Mouse (Mus musculus) liver, embryonic 15.5 days (tissue): ENCODE results near the gene Anp32e. TPM values are rescaled to one million over a fixed set of nuclear protein-coding genes. Genes with fewer than 3 reads are reported as not detected.
"Not testable (repeated sequence)": the region's sequence is repeated elsewhere in the genome, so short reads cannot be mapped to it uniquely, and the experiment has no call there.

Source experiments
- ATAC-seq: fragments of 200-750 bp; cut with Nextera tagmentation; 2 replicates; pipeline ENCODE4 v1.8.0; 2017; ENCODE audit warnings: moderate number of reproducible peaks, mild to moderate bottlenecking, moderate library complexity; ENCODE audit not compliant: insufficient read depth
- H3K27ac ChIP-seq: fragments of 300-500 bp; sonication (generic); replicated peaks from 2 replicates; pipeline ENCODE4 v1.5.1; 2015; ENCODE audit warnings: mild to moderate bottlenecking, inconsistent platforms
- H3K27me3 ChIP-seq: fragments of 300-500 bp; sonication (generic); 2 replicates; pipeline ENCODE4 v1.6.1; 2015; ENCODE audit warnings: mild to moderate bottlenecking, inconsistent platforms
- H3K36me3 ChIP-seq: fragments of 300-500 bp; sonication (generic); replicated peaks from 2 replicates; pipeline ENCODE4 v1.6.1; 2015; ENCODE audit warnings: moderate library complexity, mild to moderate bottlenecking, inconsistent platforms
- H3K4me1 ChIP-seq: fragments of 300-500 bp; sonication (generic); replicated peaks from 2 replicates; pipeline ENCODE4 v1.6.1; 2015; ENCODE audit warnings: inconsistent platforms
- H3K4me2 ChIP-seq: fragments of 300-500 bp; sonication (generic); 2 replicates; pipeline ENCODE4 v1.6.1; 2015; ENCODE audit warnings: moderate library complexity, mild to moderate bottlenecking, inconsistent platforms
- H3K4me3 ChIP-seq: fragments of 300-500 bp; sonication (generic); replicated peaks from 2 replicates; pipeline ENCODE4 v1.5.1; 2015; ENCODE audit warnings: mild to moderate bottlenecking, inconsistent platforms
- H3K9ac ChIP-seq: fragments of 300-500 bp; sonication (generic); 2 replicates; pipeline ENCODE4 v1.6.1; 2015; ENCODE audit warnings: moderate library complexity, mild to moderate bottlenecking, inconsistent platforms
- H3K9me3 ChIP-seq: fragments of 300-500 bp; sonication (generic); replicated peaks from 2 replicates; pipeline ENCODE4 v1.6.1; 2016; ENCODE audit warnings: inconsistent platforms
- WGBS: fragments of 180-500 bp; shearing (Covaris S2); methylation state at CpG from one replicate; pipeline ENCODE4 v1.1.7; 2015; ENCODE audit warnings: mixed read lengths; ENCODE audit not compliant: insufficient replicate concordance; 5-methylcytosine and 5-hydroxymethylcytosine counted together
- polyA plus RNA-seq: library from polyadenylated mRNA; unstranded; fragments of >200 nt; fragmentation: Nextera tagmentation; extraction: Ambion mirVana; gene quantifications from 2 replicates; pipeline ENCODE4 v1.2.1, GENCODE M21; 2015

Anp32e gene
- polyA plus RNA-seq, 1 experiment from 2014 or later: 129 TPM

- Histone ChIP-seq H3K4me3 (peak overlapping the region; percentile 33), H3K4me2 (peak overlapping the region; percentile 66), H3K27me3 (peaks cover 93% of the 10 kb centered on the region), H3K9ac (no peak overlapping the region), H3K4me1 (peaks cover 27% of the 10 kb centered on the region), H3K9me3 (no peaks in the 10 kb centered on the region), H3K27ac (peak overlapping the region; percentile 78), H3K36me3 (no peaks in the 10 kb centered on the region)
- under 1% methylated on average over 18 of the region's 18 CpGs for WGBS
- peak; percentile 45; the same call in 1 of the 2 replicates for ATAC-seq
Measured at GRCm38 (mm10) chr3:95905146-95905939, 23.7 kb upstream of the Anp32e start.

GRCm38 (mm10) chr3:95905940-95906492 lies 23.0 kb upstream of the Anp32e start:
- Histone ChIP-seq H3K4me3 (peak overlapping the region; percentile 33), H3K9ac (no peak overlapping the region), H3K4me1 (peaks cover 27% of the 10 kb centered on the region), H3K27ac (no peak overlapping the region), H3K9me3 (no peaks in the 10 kb centered on the region), H3K27me3 (peaks cover 88% of the 10 kb centered on the region), H3K36me3 (no peaks in the 10 kb centered on the region), H3K4me2 (peak overlapping the region; percentile 66)
- ATAC-seq: no peak
- WGBS: 1% methylated on average over 12 of the region's 12 CpGs

- Histone ChIP-seq H3K9ac (no peak overlapping the region), H3K4me1 (peaks cover 23% of the 10 kb centered on the region), H3K27ac (no peak overlapping the region), H3K27me3 (peaks cover 80% of the 10 kb centered on the region), H3K36me3 (no peaks in the 10 kb centered on the region), H3K4me3 (peak overlapping the region; percentile 31), H3K9me3 (no peaks in the 10 kb centered on the region), H3K4me2 (peak overlapping the region; percentile 66)
- WGBS: under 1% methylated on average over 12 of the region's 12 CpGs
- no peak for ATAC-seq
Measured at GRCm38 (mm10) chr3:95906860-95907259, 22.2 kb upstream of the Anp32e start.

DNA sequence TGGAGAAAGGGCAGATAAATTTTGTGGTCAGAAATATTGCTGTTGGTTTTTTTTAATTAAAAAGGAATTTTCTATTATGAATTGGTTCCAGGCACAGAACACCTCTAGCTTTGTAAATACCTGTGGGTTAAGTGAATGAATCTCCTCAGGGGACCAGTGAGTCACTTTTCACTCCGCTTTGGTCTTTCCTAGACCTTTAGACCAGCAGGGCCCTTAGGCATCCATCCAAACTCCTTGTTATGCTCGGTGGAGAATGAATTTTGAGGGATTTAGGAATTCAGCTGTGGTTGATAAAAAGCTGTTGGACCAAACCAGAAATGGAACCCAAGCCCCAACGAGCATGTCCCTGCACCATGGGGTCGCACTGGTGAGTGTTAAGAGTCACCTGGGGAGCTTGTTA lies 21.4 kb upstream of the Anp32e start:
- WGBS: 39% methylated on average over 4 of the region's 4 CpGs
- Histone ChIP-seq H3K4me2 (no peak overlapping the region), H3K27me3 (peaks cover 72% of the 10 kb centered on the region), H3K27ac (no peak overlapping the region), H3K36me3 (no peaks in the 10 kb centered on the region), H3K9ac (no peak overlapping the region), H3K4me3 (no peak overlapping the region), H3K9me3 (no peaks in the 10 kb centered on the region), H3K4me1 (peaks cover 22% of the 10 kb centered on the region)
- no peak for ATAC-seq

GRCm38 (mm10) chr3:95914706-95915105 lies 14.3 kb upstream of the Anp32e start:
- peaks cover 9% of the 10 kb centered on the region; the same call in 1 of the 2 replicates for H3K27me3 ChIP-seq
- 28% methylated on average over 4 of the region's 4 CpGs for WGBS
- no peak for ATAC-seq
- H3K9me3 ChIP-seq: no peaks in the 10 kb centered on the region
- H3K4me3 ChIP-seq: no peak overlapping the region
- no peak overlapping the region for H3K27ac ChIP-seq
- no peak overlapping the region for H3K4me2 ChIP-seq
- H3K4me1 ChIP-seq: peaks cover 5% of the 10 kb centered on the region
- no peaks in the 10 kb centered on the region for H3K36me3 ChIP-seq
- no peak overlapping the region for H3K9ac ChIP-seq

GRCm38 (mm10) chr3:95916760-95917159 lies 12.3 kb upstream of the Anp32e start:
- WGBS: 50% methylated on average over 7 of the region's 7 CpGs
- no peak overlapping the region; the same call in 1 of the 2 replicates for H3K4me2 ChIP-seq

DNA sequence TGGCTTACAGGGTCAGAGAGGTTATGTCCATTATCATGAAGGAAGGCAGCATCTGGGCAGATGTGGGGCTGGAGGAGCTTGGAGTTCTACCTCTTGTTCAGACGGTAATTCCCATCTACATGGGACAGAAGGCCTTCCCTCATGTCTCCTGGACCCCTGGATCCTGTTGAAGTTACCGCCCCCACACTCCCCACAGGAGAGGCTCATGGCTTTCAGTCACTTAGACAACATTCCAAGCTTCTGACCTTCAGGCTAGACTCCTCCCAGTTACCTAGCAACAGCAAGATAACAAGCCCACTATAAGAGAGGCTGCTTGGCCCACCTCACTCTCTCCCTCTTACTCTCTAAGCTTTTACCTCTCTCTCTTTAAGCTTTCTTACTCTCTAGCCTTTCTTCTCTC lies 8.5 kb upstream of the Anp32e start:
- not testable (repeated sequence) for H3K27me3 ChIP-seq, H3K4me2 ChIP-seq, H3K9ac ChIP-seq, ATAC-seq, H3K9me3 ChIP-seq, H3K4me3 ChIP-seq, H3K36me3 ChIP-seq, H3K27ac ChIP-seq, H3K4me1 ChIP-seq
- 64% methylated on average over 2 of the region's 2 CpGs for WGBS

More at GRCm38 (mm10) chr3:95916760-95917159, 12.3 kb upstream of the Anp32e start:
- H3K9ac ChIP-seq: no peak overlapping the region
- no peak overlapping the region for H3K4me3 ChIP-seq
- H3K27ac ChIP-seq: no peak overlapping the region; the same call in 1 of the 2 replicates
- no peak for ATAC-seq
- peaks cover 5% of the 10 kb centered on the region for H3K4me1 ChIP-seq
- H3K36me3 ChIP-seq: no peaks in the 10 kb centered on the region
- H3K9me3 ChIP-seq: no peaks in the 10 kb centered on the region
- H3K27me3 ChIP-seq: peaks cover 8% of the 10 kb centered on the region; the same call in 1 of the 2 replicates

DNA sequence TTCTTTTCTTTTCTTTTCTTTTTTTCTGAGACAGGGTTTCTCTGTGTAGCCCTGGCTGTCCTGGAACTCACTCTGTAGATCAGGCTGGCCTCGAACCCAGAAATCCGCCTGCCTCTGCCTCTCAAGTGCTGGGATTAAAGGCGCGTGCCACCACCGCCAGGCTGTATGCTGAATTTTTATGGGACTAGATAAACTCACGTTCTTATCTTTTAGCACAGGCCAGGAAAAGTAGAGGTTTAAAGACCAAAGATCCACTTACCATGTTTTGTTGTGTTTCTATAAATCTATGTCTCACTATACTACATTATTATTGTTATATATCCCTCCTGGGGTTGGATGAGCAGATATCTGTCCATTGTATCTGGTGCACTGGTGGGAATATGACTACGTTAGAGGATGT lies 5.6 kb upstream of the Anp32e start:
- not testable (repeated sequence) for H3K27me3 ChIP-seq, H3K9ac ChIP-seq, ATAC-seq, H3K4me2 ChIP-seq, H3K4me3 ChIP-seq, H3K9me3 ChIP-seq, H3K36me3 ChIP-seq, H3K27ac ChIP-seq
- H3K4me1 ChIP-seq: peaks cover 11% of the 10 kb centered on the region
- WGBS: 57% methylated on average over 7 of the region's 7 CpGs

DNA sequence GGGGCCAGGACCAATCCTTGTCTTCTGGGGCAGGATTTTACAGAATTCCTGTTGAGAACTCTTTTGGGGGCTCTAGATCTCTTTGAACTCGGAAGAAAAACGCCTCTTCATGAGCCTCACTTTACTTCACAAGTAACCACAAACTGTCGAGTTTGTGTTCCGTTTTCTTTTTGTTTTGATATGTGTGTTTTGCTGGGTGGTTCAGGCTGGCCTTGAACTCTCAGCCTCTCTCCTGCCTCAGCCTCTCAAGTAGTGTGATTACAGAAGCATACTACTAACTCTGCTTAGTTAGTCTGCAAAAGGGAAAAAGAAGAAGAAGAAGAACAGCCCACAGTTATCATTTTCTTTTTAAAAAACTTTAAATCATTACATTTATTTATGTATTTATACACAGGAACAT lies 4.9 kb upstream of the Anp32e start:
- H3K9me3 ChIP-seq: no peaks in the 10 kb centered on the region
- peaks cover 13% of the 10 kb centered on the region for H3K4me1 ChIP-seq
- H3K9ac ChIP-seq: no peak overlapping the region
- ATAC-seq: no peak
- H3K4me3 ChIP-seq: no peak overlapping the region
- WGBS: 29% methylated on average over 4 of the region's 4 CpGs
- H3K36me3 ChIP-seq: no peaks in the 10 kb centered on the region
- no peaks in the 10 kb centered on the region for H3K27me3 ChIP-seq
- no peak overlapping the region for H3K27ac ChIP-seq
- H3K4me2 ChIP-seq: no peak overlapping the region

- Histone ChIP-seq H3K27ac (no peak overlapping the region), H3K36me3 (no peaks in the 10 kb centered on the region), H3K4me3 (no peak overlapping the region), H3K27me3 (no peaks in the 10 kb centered on the region), H3K4me1 (peaks cover 13% of the 10 kb centered on the region), H3K4me2 (no peak overlapping the region), H3K9ac (no peak overlapping the region), H3K9me3 (no peaks in the 10 kb centered on the region)
- ATAC-seq: no peak
- WGBS: 66% methylated on average over 5 of the region's 5 CpGs
Measured at GRCm38 (mm10) chr3:95925087-95925486, 4.0 kb upstream of the Anp32e start.

GRCm38 (mm10) chr3:95928261-95928657 lies 787 bp upstream of the Anp32e start:
- Histone ChIP-seq H3K4me2 (peak overlapping the region; percentile 77), H3K27me3 (no peaks in the 10 kb centered on the region), H3K9ac (peak overlapping the region; percentile 77), H3K36me3 (peaks cover 2% of the 10 kb centered on the region), H3K9me3 (no peaks in the 10 kb centered on the region), H3K4me3 (peak overlapping the region; percentile 90), H3K27ac (peak overlapping the region; percentile 92), H3K4me1 (peaks cover 35% of the 10 kb centered on the region)
- no peak for ATAC-seq
- 30% methylated on average over 6 of the region's 6 CpGs for WGBS
